Mouse (Mus musculus) embryonic facial prominence, embryonic 11.5 days (tissue): ENCODE data around the gene Lamtor1. TPM values are rescaled to one million over a fixed set of nuclear protein-coding genes. Genes with fewer than 3 reads are reported as not detected.

Source experiments
- ATAC-seq: fragments of 200-750 bp; cut with Nextera tagmentation; replicated peaks from 2 replicates; pipeline ENCODE4 v1.8.0; 2017; ENCODE audit warnings: low read depth; ENCODE audit not compliant: insufficient number of reproducible peaks, low FRiP score, low TSS enrichment
- DNase-seq: peaks from one replicate; pipeline ENCODE4 v3.0.0-alpha.2; 2015; ENCODE audit warnings: low spot score
- H3K27ac ChIP-seq: fragments of 300-500 bp; sonication (generic); replicated peaks from 2 replicates; pipeline ENCODE4 v1.5.1; 2014; ENCODE audit warnings: mild to moderate bottlenecking, low read depth, low read length, control low read depth
- H3K27me3 ChIP-seq: fragments of 300-500 bp; sonication (generic); 2 replicates; pipeline ENCODE4 v1.6.1; 2014; ENCODE audit warnings: mild to moderate bottlenecking, low read length, moderate library complexity, mixed read lengths; ENCODE audit not compliant: control insufficient read depth, insufficient read depth
- H3K36me3 ChIP-seq: fragments of 300-500 bp; sonication (generic); replicated peaks from 2 replicates; pipeline ENCODE4 v1.6.1; 2014; ENCODE audit warnings: low read depth, mild to moderate bottlenecking, low read length, moderate library complexity, mixed read lengths; ENCODE audit not compliant: control insufficient read depth, insufficient read depth
- H3K4me1 ChIP-seq: fragments of 300-500 bp; sonication (generic); 2 replicates; pipeline ENCODE4 v1.6.1; 2014; ENCODE audit warnings: low read length, mixed read lengths; ENCODE audit not compliant: control insufficient read depth, insufficient read depth
- H3K4me2 ChIP-seq: fragments of 300-500 bp; sonication (generic); 2 replicates; pipeline ENCODE4 v1.6.1; 2014; ENCODE audit warnings: low read depth, mild to moderate bottlenecking, control low read depth, low read length, moderate library complexity
- H3K4me3 ChIP-seq: fragments of 300-500 bp; sonication (generic); 2 replicates; pipeline ENCODE4 v1.5.1; 2014; ENCODE audit warnings: low read depth, low read length, control low read depth
- H3K9ac ChIP-seq: fragments of 300-500 bp; sonication (generic); replicated peaks from 2 replicates; pipeline ENCODE4 v1.6.1; 2014; ENCODE audit warnings: mild to moderate bottlenecking, control low read depth, low read length
- H3K9me3 ChIP-seq: fragments of 300-500 bp; sonication (generic); replicated peaks from 2 replicates; pipeline ENCODE4 v1.6.1; 2016; ENCODE audit warnings: mild to moderate bottlenecking, low read length, inconsistent platforms, mixed read lengths; ENCODE audit not compliant: control insufficient read depth
- whole genome bisulfite sequencing: fragments of 180-500 bp; shearing (Covaris S2); extraction: QIAGEN DNeasy Blood & Tissue Kit; methylation state at CpG from one replicate; pipeline ENCODE4 v1.1.7; 2014; 5-methylcytosine and 5-hydroxymethylcytosine counted together
- polyA plus RNA-seq: library from polyadenylated mRNA; unstranded; fragments of >200 nt; fragmentation: Nextera tagmentation; extraction: Ambion mirVana; gene quantifications from 2 replicates; pipeline ENCODE4 v1.2.1, GENCODE M21; 2014

Gene Lamtor1
- polyA plus RNA-seq = 127 and 149 TPM in 2 replicates

GRCm38 (mm10) chr7:101905561-101906286, at the start of gene Lamtor1:
Gene Lamtor1 (plus strand): TSS chr7:101905904.
- Histone ChIP-seq H3K4me1 (no peaks in the 10 kb centered on the region), H3K9me3 (no peaks in the 10 kb centered on the region), H3K27ac (peak within 1 kb of the TSS; percentile 91), H3K4me2 (peak within 1 kb of the TSS; percentile 60), H3K4me3 (peak within 1 kb of the TSS; percentile 81), H3K27me3 (no peaks in the 10 kb centered on the region), H3K9ac (peak within 1 kb of the TSS; percentile 94), H3K36me3 (no peaks in the 10 kb centered on the region; the same call in none of the 2 replicates)
- ATAC-seq = peak; percentile 96
- under 1% methylated on average over 59 of the region's 61 CpGs for WGBS
- peak; percentile 100 for DNase-seq

GRCm38 (mm10) chr7:101857094-101857493, 48.6 kb upstream of the Lamtor1 start, which contains the start of gene Folr2:
Gene Folr2 (minus strand): TSS chr7:101857194.
- H3K4me2 ChIP-seq = no peak within 1 kb of the TSS
- no peaks in the 10 kb centered on the region for H3K27me3 ChIP-seq
- no peaks in the 10 kb centered on the region for H3K36me3 ChIP-seq
- no peak within 1 kb of the TSS for H3K9ac ChIP-seq
- DNase-seq = no peak
- H3K4me1 ChIP-seq = no peaks in the 10 kb centered on the region
- ATAC-seq = no peak
- 86% methylated on average over 4 of the region's 4 CpGs for WGBS
- no peak within 1 kb of the TSS for H3K4me3 ChIP-seq
- no peak within 1 kb of the TSS for H3K27ac ChIP-seq
- no peaks in the 10 kb centered on the region for H3K9me3 ChIP-seq

GRCm38 (mm10) chr7:101858362-101858761, 47.3 kb upstream of the Lamtor1 start:
- H3K4me3 ChIP-seq = no peak overlapping the region
- no peaks in the 10 kb centered on the region for H3K4me1 ChIP-seq
- ATAC-seq (no peak), DNase-seq (no peak)
- no peak overlapping the region for H3K4me2 ChIP-seq
- WGBS = 81% methylated on average over 9 of the region's 9 CpGs
- H3K27ac ChIP-seq = no peak overlapping the region
- H3K9ac ChIP-seq = no peak overlapping the region
- H3K27me3 ChIP-seq = no peaks in the 10 kb centered on the region
- H3K9me3 ChIP-seq = no peaks in the 10 kb centered on the region
- H3K36me3 ChIP-seq = no peaks in the 10 kb centered on the region

GRCm38 (mm10) chr7:101860978-101861377, 44.7 kb upstream of the Lamtor1 start:
- H3K4me3 ChIP-seq = no peak overlapping the region
- H3K9me3 ChIP-seq = no peaks in the 10 kb centered on the region
- ATAC-seq (no peak), DNase-seq (no peak)
- no peak overlapping the region for H3K27ac ChIP-seq
- no peak overlapping the region for H3K9ac ChIP-seq
- no peaks in the 10 kb centered on the region for H3K27me3 ChIP-seq
- no peaks in the 10 kb centered on the region for H3K36me3 ChIP-seq
- H3K4me1 ChIP-seq = no peaks in the 10 kb centered on the region
- no peak overlapping the region for H3K4me2 ChIP-seq

GRCm38 (mm10) chr7:101862291-101862690, 43.4 kb upstream of the Lamtor1 start:
- Histone ChIP-seq H3K4me1 (no peaks in the 10 kb centered on the region), H3K36me3 (no peaks in the 10 kb centered on the region), H3K4me3 (no peak overlapping the region), H3K4me2 (no peak overlapping the region), H3K9me3 (no peaks in the 10 kb centered on the region), H3K27me3 (no peaks in the 10 kb centered on the region), H3K9ac (no peak overlapping the region), H3K27ac (no peak overlapping the region)
- DNase-seq = no peak
- ATAC-seq = no peak
- WGBS = 63% methylated on average over 3 of the region's 3 CpGs

- no peak within 1 kb of the TSS for H3K4me2 ChIP-seq
- no peaks in the 10 kb centered on the region for H3K9me3 ChIP-seq
- ATAC-seq (no peak), DNase-seq (no peak)
- no peaks in the 10 kb centered on the region for H3K27me3 ChIP-seq
- no peak within 1 kb of the TSS for H3K4me3 ChIP-seq
- WGBS = 67% methylated on average over 3 of the region's 3 CpGs
- no peak within 1 kb of the TSS for H3K27ac ChIP-seq
- H3K36me3 ChIP-seq = no peaks in the 10 kb centered on the region
- no peaks in the 10 kb centered on the region for H3K4me1 ChIP-seq
- H3K9ac ChIP-seq = no peak within 1 kb of the TSS
Observed at GRCm38 (mm10) chr7:101863415-101863814, 42.3 kb upstream of the Lamtor1 start, which contains the start of gene Anapc15. Gene Anapc15 (plus strand): TSS chr7:101863715.

- no peaks in the 10 kb centered on the region for H3K27me3 ChIP-seq
- H3K27ac ChIP-seq = no peak overlapping the region
- H3K9ac ChIP-seq = no peak overlapping the region
- H3K9me3 ChIP-seq = no peaks in the 10 kb centered on the region
- DNase-seq (no peak), ATAC-seq (no peak)
- no peaks in the 10 kb centered on the region for H3K4me1 ChIP-seq
- no peak overlapping the region for H3K4me2 ChIP-seq
- 84% methylated on average over 11 of the region's 11 CpGs for WGBS
- no peak overlapping the region for H3K4me3 ChIP-seq
- no peaks in the 10 kb centered on the region for H3K36me3 ChIP-seq
Observed at GRCm38 (mm10) chr7:101866491-101867265, 39.0 kb upstream of the Lamtor1 start.

GRCm38 (mm10) chr7:101867482-101867881, 38.2 kb upstream of the Lamtor1 start:
- Histone ChIP-seq H3K9ac (no peak overlapping the region), H3K4me3 (no peak overlapping the region), H3K27ac (no peak overlapping the region), H3K4me1 (no peaks in the 10 kb centered on the region), H3K9me3 (no peaks in the 10 kb centered on the region), H3K36me3 (no peaks in the 10 kb centered on the region), H3K27me3 (no peaks in the 10 kb centered on the region), H3K4me2 (no peak overlapping the region)
- DNase-seq (no peak), ATAC-seq (no peak)
- WGBS = 93% methylated on average over 4 of the region's 4 CpGs
